Mouse (Mus musculus): ENCODE results near the gene Kirrel3. TPM values are rescaled to one million over a fixed set of nuclear protein-coding genes. Genes with fewer than 3 reads are reported as not detected.

The Kirrel3 gene
- total RNA-seq, 2 experiments from 2014 or later, result 0.64 to 0.83 TPM

DNA sequence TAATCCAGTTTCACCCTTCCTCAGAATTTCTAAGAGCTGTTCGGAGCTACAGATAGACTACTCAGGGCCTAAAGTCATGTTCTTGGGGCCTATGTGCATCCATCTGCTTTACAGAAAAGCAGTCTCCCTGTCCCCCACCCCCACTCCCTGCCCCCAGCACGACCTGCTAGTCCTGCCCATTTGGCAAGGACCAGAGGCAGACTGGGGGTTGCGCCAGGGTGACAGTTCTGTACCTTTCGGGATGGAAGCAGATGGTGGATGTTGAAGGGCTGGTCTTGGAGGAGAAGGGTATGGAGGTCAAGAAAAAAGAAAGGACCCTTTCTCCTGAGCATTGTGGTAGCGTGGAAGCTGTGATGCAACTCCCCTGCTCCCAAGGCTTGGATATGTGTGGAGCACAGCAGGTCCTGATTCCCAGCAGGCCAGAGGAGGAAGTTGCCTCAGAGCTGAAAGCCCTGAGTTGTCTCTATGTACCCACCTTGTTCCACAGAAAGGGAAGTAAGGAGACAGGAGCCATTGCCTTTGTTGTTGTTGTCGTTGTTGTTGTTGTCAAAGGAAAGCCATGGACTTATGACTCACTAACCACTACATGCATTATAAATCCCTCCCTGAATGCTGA, 541.8 kb downstream of the Kirrel3 start:
- intact Hi-C loops (cut with DNase I), result loop anchor here (10.0 kb wide), 1 partner anchor 507 kb away; no protein-coding TSS in a partner anchor
- no peak for DNase-seq (ENCODE audit: low spot score)

DNA sequence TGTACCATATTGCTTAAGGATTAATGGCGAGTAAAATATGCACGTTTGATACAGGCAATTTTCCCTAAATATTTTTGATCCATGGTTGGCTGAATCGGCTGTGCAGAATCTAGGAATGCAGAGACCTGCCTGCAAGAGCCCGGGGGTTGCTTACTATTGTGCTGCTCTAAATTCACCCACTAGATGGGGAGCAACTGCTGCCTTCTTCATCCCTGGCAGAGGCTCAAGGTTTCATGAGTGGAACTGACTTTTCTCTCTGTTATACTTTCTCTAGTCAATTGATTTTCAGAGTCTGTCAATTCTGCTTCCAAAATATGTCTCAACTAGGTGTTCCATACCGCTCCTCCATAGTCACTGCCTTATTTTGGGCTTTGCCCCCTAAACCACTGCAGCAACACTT, 545.1 kb downstream of the Kirrel3 start:
- intact Hi-C loops (cut with DNase I), result loop anchor here (1.0 kb wide), 1 partner anchor 135 kb away; no protein-coding TSS in a partner anchor
- no peak for DNase-seq (ENCODE audit: low spot score)

DNA sequence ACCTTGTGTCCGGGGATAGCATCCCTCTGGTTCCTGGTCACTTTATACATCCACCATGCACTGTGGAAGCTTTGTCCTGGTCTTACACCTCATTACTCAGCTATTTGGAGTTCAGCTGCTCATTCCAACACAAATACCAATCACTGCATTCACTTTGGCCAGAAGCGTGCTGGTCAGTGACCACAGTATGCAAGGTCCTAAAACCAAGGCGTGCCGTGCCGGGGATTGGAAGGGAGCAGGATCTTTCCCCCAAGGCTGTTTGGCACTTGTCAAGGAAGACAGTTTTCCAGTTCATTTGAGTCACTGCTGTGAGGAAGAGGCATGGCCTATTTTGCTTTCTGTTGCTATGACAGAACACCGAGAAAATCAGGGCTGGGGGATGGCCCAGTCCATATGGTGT, 546.8 kb downstream of the Kirrel3 start:
- no peak for DNase-seq (ENCODE audit: low spot score)
- intact Hi-C loops (cut with DNase I), result no loop called here

- DNase-seq (ENCODE audit: low spot score), result no peak
- intact Hi-C loops (cut with DNase I), result no loop called here
Observed at GRCm38 (mm10) chr9:35035074-35035473, 549.4 kb downstream of the Kirrel3 start.

- peak; percentile 58 for DNase-seq (ENCODE audit: low spot score)
Observed at GRCm38 (mm10) chr9:35038922-35039586, 553.4 kb downstream of the Kirrel3 start.

GRCm38 (mm10) chr9:35039846-35040245, 554.2 kb downstream of the Kirrel3 start:
- intact Hi-C loops (cut with DNase I), result loop anchor here (2.0 kb wide), 1 partner anchor 77 kb away; no protein-coding TSS in a partner anchor
- no peak for DNase-seq (ENCODE audit: low spot score)

More at GRCm38 (mm10) chr9:35038922-35039586, 553.4 kb downstream of the Kirrel3 start:
- intact Hi-C loops (cut with DNase I), result loop anchor here (2.0 kb wide), 1 partner anchor 78 kb away; no protein-coding TSS in a partner anchor

- intact Hi-C loops (cut with DNase I), result no loop called here
- no peak for DNase-seq (ENCODE audit: low spot score)
Observed at GRCm38 (mm10) chr9:35041493-35041892, 555.8 kb downstream of the Kirrel3 start.

DNA sequence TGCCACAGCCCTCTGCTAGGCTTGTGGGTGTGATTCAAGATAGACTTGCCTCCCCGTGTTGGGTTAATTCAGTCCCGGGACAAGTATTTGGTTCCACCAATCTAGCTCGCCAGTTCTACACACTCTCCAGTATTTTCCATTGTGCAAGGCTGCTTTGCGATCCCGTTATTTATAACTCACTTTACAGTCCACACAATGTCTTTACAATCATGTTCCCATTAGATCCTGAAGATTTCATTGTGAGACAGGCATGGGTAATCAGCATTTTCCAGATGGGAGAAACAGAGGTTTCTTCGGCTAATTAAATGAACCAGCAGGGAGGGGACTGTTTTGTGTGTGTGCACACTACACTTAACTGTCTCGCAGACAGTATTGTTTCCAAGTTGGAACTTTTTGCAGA, 557.9 kb downstream of the Kirrel3 start:
- no peak for DNase-seq (ENCODE audit: low spot score)
- intact Hi-C loops (cut with DNase I), result no loop called here

DNA sequence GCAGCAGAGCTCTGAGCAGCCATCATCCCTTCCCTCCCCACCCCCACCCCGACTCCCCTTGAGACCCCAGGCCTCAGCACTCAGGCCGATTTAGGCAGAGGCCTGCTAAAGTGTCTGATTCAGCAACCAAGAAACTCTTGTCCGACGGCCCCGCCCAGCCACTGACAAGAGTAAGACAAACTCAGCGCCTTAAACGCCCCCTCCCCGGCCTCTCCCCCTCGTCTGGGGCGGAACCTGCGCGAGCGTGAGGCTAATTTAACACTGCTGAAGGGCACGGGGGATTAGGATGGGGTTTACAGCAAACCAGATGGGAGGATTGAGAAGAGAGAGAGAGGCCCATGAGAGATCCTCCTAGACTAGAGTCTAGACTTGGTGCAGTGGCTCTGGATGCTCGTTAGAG, 558.8 kb downstream of the Kirrel3 start:
- intact Hi-C loops (cut with DNase I), result no loop called here
- DNase-seq (ENCODE audit: low spot score), result no peak

DNA sequence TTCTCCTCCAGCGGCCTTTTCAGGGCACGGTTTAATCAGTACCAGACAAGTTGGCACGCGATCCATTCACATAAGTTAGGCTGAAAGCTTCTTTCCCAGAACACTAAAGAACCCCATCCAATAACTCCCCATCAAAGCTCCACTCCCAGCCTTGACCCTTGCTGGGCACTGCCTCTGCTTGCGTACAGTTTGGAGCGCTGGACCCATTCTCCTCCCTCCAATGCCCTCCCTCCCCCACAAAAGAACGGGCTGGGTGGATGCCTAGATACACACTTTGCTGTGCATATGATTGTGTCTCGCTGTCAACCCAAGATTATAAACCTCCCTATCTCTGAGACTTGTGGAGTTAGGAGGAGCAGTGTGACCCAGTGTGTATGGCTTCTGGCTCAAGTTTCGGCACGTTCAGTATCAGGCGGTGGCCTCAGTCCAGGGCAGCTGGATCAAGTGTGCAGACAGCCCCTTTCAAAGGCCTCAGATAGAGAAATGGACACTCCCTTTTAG, 559.4 kb downstream of the Kirrel3 start:
- intact Hi-C loops (cut with DNase I), result no loop called here
- DNase-seq (ENCODE audit: low spot score), result no peak

DNA sequence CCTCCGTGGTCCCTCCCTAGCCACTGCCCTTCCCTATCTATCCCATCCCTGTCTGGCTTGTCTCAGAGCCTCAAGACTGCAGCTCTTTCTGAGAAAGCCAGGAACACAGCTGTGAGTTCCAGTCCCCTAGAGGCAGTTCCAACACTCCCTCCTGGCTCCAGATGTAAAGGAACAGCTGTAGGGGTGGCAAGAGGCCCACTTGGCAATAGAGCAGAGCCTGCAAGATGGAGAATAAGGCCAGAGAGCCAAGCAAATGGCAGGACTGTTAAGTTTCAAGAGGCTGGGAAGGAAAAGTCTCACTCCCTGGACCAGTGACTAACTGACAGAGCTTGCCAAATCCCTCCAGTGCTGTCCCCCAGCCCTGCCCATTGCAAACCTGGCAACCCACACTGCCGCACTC, 560.1 kb downstream of the Kirrel3 start:
- intact Hi-C loops (cut with DNase I), result no loop called here
- peak; percentile 92 for DNase-seq (ENCODE audit: low spot score)

DNA sequence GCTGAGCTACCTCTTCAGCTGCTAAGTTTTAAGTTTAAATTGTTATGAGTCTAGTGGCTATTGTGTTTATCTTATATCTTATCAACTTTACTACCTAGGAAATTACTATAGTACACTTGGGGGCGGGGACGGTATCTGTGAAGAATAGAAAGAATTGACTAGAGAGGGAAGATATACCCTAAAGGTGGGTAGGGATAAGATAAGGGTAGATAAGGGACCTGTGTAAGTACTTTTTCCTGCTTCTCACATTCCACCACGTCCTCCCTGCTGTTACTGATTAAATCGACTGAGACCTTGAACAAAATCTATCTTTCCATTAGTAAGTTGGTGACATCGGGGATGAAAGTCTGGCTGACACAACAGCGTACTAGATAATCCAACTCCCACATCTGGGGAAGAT, 562.8 kb downstream of the Kirrel3 start:
- DNase-seq (ENCODE audit: low spot score), result no peak
- intact Hi-C loops (cut with DNase I), result no loop called here

DNA sequence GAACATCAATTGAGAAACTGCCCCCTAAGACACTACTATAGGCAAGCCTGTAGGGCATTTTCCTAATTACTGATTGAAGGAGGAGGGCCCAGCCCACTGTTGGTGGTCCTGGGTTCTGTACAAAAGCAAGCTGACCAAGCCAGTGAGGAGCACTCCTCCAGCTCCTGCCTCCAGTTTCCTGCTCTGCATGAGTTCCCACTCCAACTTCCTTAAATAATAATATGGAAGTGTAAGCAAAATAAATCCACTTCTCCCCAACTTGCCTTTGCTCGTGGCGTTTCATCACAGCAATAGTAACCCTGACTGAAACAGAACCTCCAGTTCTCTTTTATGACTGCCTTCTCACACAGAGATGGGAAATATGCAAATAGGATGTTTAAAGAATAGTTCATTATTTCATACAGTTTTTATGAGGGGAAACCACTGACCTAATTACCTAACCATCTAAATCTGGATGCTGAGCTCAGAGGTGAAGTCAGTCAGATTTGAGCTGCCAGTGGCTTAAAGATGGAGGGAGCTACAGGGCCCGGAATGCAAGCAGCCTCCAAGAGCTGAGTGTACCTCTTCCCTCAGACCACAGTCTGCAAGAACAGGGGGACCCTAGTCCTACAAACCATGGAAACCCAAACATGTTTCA, 564.3 kb downstream of the Kirrel3 start:
- intact Hi-C loops (cut with DNase I), result no loop called here
- no peak for DNase-seq (ENCODE audit: low spot score)

- DNase-seq (ENCODE audit: low spot score), result no peak
- intact Hi-C loops (cut with DNase I), result no loop called here
Observed at GRCm38 (mm10) chr9:35050701-35051454, 565.2 kb downstream of the Kirrel3 start.

GRCm38 (mm10) chr9:35051666-35052065, 566.0 kb downstream of the Kirrel3 start:
- no peak for DNase-seq (ENCODE audit: low spot score)
- intact Hi-C loops (cut with DNase I), result loop anchor here (2.0 kb wide), 1 partner anchor 105 kb away; no protein-coding TSS in a partner anchor

DNA sequence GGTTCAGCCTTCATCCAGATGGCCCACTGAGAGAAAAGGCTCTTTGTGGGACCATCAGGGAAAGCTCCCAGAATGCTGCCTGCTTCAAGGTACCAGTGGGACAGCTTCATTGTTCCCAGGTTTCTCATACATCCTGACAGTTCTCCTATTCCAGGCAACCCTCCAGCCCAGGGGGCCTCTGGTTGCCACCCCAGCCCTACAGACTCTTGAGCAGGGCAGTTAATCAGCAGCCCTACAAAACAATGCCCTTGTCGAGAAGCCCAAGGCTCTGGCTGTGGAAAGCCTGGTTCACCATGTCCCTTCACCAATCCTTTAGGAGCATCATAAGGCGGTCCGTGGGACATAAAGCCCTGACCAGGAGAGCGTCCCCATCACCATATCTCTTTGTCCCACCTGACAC, 567.0 kb downstream of the Kirrel3 start:
- no peak for DNase-seq (ENCODE audit: low spot score)
- intact Hi-C loops (cut with DNase I), result loop anchor here (2.0 kb wide), 1 partner anchor 104 kb away; no protein-coding TSS in a partner anchor

DNA sequence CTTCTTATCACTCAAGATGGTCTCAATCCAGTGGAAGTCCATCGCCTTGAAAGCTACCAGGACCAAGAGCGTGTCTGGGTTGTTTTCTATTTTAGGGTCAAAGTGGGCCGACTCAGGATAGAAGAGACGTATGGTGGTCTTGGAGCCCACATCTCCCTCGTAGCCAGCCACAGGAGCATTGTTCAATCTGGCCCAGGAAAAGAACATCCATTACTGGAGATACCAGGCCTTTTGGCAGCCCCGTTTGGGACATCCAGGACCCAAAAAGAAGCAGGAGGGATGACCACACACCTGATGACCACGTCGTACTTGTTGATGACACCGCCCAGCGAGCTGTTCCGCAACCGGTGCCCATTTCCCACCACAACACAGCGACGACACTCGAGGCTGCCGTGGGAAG, 567.4 kb downstream of the Kirrel3 start:
- DNase-seq (ENCODE audit: low spot score), result no peak
- intact Hi-C loops (cut with DNase I), result loop anchor here (2.0 kb wide), 1 partner anchor 104 kb away; no protein-coding TSS in a partner anchor

DNA sequence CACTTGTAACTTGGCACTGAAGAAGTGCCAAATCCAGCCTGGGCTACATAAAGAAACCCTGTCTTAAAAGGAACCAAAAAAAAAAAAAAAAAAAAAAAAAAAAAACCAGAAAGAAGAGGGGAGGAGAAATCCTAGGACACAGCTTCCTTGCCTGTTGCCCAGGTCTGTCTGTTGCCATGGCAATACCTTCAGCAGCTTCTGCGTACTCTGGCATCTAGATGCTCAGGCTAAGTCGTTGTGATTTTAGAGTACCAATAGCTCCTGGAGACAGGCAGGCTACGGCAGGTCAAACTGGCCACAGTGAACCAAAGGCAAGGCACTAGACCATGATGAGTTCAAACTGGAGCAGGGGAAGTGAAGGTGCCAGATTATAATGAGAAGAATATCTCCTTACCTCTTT, 568.0 kb downstream of the Kirrel3 start:
- intact Hi-C loops (cut with DNase I), result loop anchor here (2.0 kb wide), 1 partner anchor 103 kb away; no protein-coding TSS in a partner anchor

DNA sequence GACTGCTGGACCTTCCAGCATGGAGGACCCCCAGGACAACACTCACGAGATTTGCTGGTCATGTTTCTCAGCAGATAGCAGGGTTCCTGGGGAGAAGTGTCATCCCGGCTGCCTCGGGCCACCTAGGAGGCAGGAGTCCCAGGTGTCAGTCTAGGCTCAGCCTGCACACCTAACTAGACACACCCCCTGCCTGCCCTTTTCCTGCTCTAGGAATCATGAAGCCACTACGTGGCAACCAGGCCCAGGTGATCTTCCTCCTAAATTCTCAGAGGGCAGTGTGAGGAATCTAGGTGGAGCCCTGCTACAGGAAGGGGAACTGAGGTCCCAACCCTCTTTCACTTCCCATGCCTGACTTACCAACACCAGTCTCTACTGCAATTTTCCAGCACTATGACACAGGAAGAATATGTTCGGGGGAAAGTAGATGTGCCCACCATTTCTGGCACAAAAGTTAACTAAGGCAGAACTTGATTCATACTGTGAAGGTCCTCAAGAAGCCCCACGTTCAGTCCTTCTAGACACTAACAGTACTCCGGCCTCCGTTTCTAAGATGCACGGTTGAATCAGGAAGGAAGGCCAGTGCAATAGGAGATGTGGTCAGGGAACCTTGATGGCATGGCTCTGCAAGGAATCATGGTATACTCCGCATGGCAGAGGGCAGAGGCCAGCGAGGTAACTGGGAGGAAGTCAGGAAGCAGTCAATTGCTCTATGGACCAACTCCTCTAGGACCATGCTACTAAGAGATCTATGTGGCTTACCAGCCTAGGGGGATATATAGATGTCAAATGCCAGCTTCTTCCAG, 570.0 kb downstream of the Kirrel3 start:
- no peak for DNase-seq (ENCODE audit: low spot score)
- intact Hi-C loops (cut with DNase I), result no loop called here

More for the DNA sequence above, 568.0 kb downstream of the Kirrel3 start:
- no peak for DNase-seq (ENCODE audit: low spot score)

All from heart, postnatal 25 days (tissue).